Mouse (Mus musculus): Measurements from ENCODE around the gene Uts2r. TPM values are rescaled to one million over a fixed set of nuclear protein-coding genes. Genes with fewer than 3 reads are reported as not detected.

Uts2r gene
- polyA plus RNA-seq, 1 experiment from 2014 or later = 0.76 TPM

GRCm38 (mm10) chr11:121174234-121174633, 14.2 kb downstream of the Uts2r start:
- 42% methylated on average over 3 of the region's 3 CpGs for WGBS
- no peaks in the 10 kb centered on the region for H3K36me3 ChIP-seq (replicated peaks)
- no peak for ATAC-seq (replicated peaks)

GRCm38 (mm10) chr11:121176285-121177270, 16.5 kb downstream of the Uts2r start:
- Histone ChIP-seq H3K36me3 (replicated peaks) (no peaks in the 10 kb centered on the region), H3K9me3 (no peaks in the 10 kb centered on the region), H3K4me1 (0 out of 2 replicates have a peak, but pooled peaks cover 10% of the 10 kb centered on the region), H3K4me3 (no peak overlapping the region), H3K9ac (no peak overlapping the region), H3K27ac (no peak overlapping the region), H3K27me3 (replicated peaks) (no peaks in the 10 kb centered on the region), H3K4me2 (no peak overlapping the region)
- no peak for ATAC-seq (replicated peaks)
- WGBS = 56% methylated on average over 12 of the region's 12 CpGs

More at GRCm38 (mm10) chr11:121174234-121174633, 14.2 kb downstream of the Uts2r start:
- H3K4me1 ChIP-seq = 0 out of 2 replicates have a peak, but pooled peaks cover 10% of the 10 kb centered on the region
- H3K9me3 ChIP-seq = no peaks in the 10 kb centered on the region
- H3K4me2 ChIP-seq = no peak overlapping the region
- H3K27ac ChIP-seq = no peak overlapping the region
- no peak overlapping the region for H3K4me3 ChIP-seq
- no peak overlapping the region for H3K9ac ChIP-seq
- H3K27me3 ChIP-seq (replicated peaks) = no peaks in the 10 kb centered on the region

- no peak overlapping the region for H3K9ac ChIP-seq
- ATAC-seq (replicated peaks) = no peak
- no peak overlapping the region for H3K4me3 ChIP-seq
- H3K4me1 ChIP-seq = no peaks in the 10 kb centered on the region
- H3K9me3 ChIP-seq = no peaks in the 10 kb centered on the region
- H3K27ac ChIP-seq = no peak overlapping the region
- 0 out of 2 replicates have a peak, but pooled peaks cover under 1% of the 10 kb centered on the region for H3K36me3 ChIP-seq (replicated peaks)
- no peaks in the 10 kb centered on the region for H3K27me3 ChIP-seq (replicated peaks)
- WGBS = 88% methylated on average over 3 of the region's 3 CpGs
- no peak overlapping the region for H3K4me2 ChIP-seq
These were observed 29.6 kb downstream of the Uts2r start for GRCm38 (mm10) chr11:121189681-121190080.

- H3K27ac ChIP-seq = no peak overlapping the region
- H3K9me3 ChIP-seq = no peaks in the 10 kb centered on the region
- H3K36me3 ChIP-seq (replicated peaks) = peaks cover 8% of the 10 kb centered on the region; the same call in 1 of the 2 replicates
- H3K27me3 ChIP-seq (replicated peaks) = no peaks in the 10 kb centered on the region
- WGBS = 82% methylated on average over 2 of the region's 2 CpGs
- no peak overlapping the region for H3K4me3 ChIP-seq
- no peak overlapping the region for H3K4me2 ChIP-seq
- H3K4me1 ChIP-seq = no peaks in the 10 kb centered on the region
- no peak overlapping the region for H3K9ac ChIP-seq
- no peak for ATAC-seq (replicated peaks)
These were observed 32.7 kb downstream of the Uts2r start for GRCm38 (mm10) chr11:121192742-121193141.

- Histone ChIP-seq H3K4me2 (no peak overlapping the region), H3K36me3 (replicated peaks) (peaks cover 8% of the 10 kb centered on the region; the same call in 1 of the 2 replicates), H3K27me3 (replicated peaks) (no peaks in the 10 kb centered on the region), H3K4me1 (no peaks in the 10 kb centered on the region), H3K4me3 (no peak overlapping the region), H3K27ac (no peak overlapping the region), H3K9me3 (no peaks in the 10 kb centered on the region), H3K9ac (no peak overlapping the region)
- WGBS = 80% methylated on average over 3 of the region's 3 CpGs
- ATAC-seq (replicated peaks) = no peak
These were observed 33.3 kb downstream of the Uts2r start for GRCm38 (mm10) chr11:121193415-121193814.

- no peak for ATAC-seq (replicated peaks)
- Histone ChIP-seq H3K27ac (no peak overlapping the region), H3K9ac (no peak overlapping the region), H3K27me3 (replicated peaks) (no peaks in the 10 kb centered on the region), H3K9me3 (no peaks in the 10 kb centered on the region), H3K4me3 (no peak overlapping the region), H3K36me3 (replicated peaks) (peaks cover 8% of the 10 kb centered on the region; the same call in 1 of the 2 replicates), H3K4me2 (no peak overlapping the region), H3K4me1 (peaks cover 5% of the 10 kb centered on the region)
- WGBS = 69% methylated on average over 2 of the region's 2 CpGs
These were observed 38.6 kb downstream of the Uts2r start for GRCm38 (mm10) chr11:121198622-121199021.

GRCm38 (mm10) chr11:121199851-121200250, 39.8 kb downstream of the Uts2r start:
- Histone ChIP-seq H3K27ac (no peak overlapping the region), H3K27me3 (replicated peaks) (no peaks in the 10 kb centered on the region), H3K9me3 (no peaks in the 10 kb centered on the region), H3K36me3 (replicated peaks) (peaks cover 6% of the 10 kb centered on the region; the same call in 1 of the 2 replicates), H3K4me3 (no peak overlapping the region), H3K9ac (no peak overlapping the region), H3K4me1 (peaks cover 8% of the 10 kb centered on the region), H3K4me2 (no peak overlapping the region)
- no peak for ATAC-seq (replicated peaks)
- 76% methylated on average over 4 of the region's 4 CpGs for WGBS

GRCm38 (mm10) chr11:121200781-121201180, 40.7 kb downstream of the Uts2r start:
- Histone ChIP-seq H3K27me3 (replicated peaks) (no peaks in the 10 kb centered on the region), H3K4me2 (no peak overlapping the region), H3K4me1 (peaks cover 12% of the 10 kb centered on the region), H3K9ac (no peak overlapping the region), H3K36me3 (replicated peaks) (peaks cover 4% of the 10 kb centered on the region; the same call in 1 of the 2 replicates), H3K9me3 (no peaks in the 10 kb centered on the region), H3K4me3 (no peak overlapping the region), H3K27ac (no peak overlapping the region)
- WGBS = 89% methylated on average over 6 of the region's 6 CpGs
- ATAC-seq (replicated peaks) = no peak

- no peak overlapping the region for H3K4me2 ChIP-seq
- no peaks in the 10 kb centered on the region for H3K27me3 ChIP-seq (replicated peaks)
- H3K36me3 ChIP-seq (replicated peaks) = no peaks in the 10 kb centered on the region
- no peak overlapping the region for H3K9ac ChIP-seq
- H3K4me1 ChIP-seq = peaks cover 12% of the 10 kb centered on the region
- no peak for ATAC-seq (replicated peaks)
- no peak overlapping the region for H3K4me3 ChIP-seq
- WGBS = 63% methylated on average over 11 of the region's 11 CpGs
- no peaks in the 10 kb centered on the region for H3K9me3 ChIP-seq
- H3K27ac ChIP-seq = no peak overlapping the region
These were observed 41.5 kb downstream of the Uts2r start for GRCm38 (mm10) chr11:121201436-121202198.

- H3K9me3 ChIP-seq = no peaks in the 10 kb centered on the region
- peaks cover 12% of the 10 kb centered on the region for H3K4me1 ChIP-seq
- peak overlapping the region; percentile 90 for H3K27ac ChIP-seq
- peak overlapping the region; percentile 59 for H3K4me2 ChIP-seq
- peaks cover 9% of the 10 kb centered on the region; the same call in 1 of the 2 replicates for H3K36me3 ChIP-seq (replicated peaks)
- WGBS = 0% methylated on average over 5 of the region's 5 CpGs
- H3K9ac ChIP-seq = peak overlapping the region; percentile 73
- no peaks in the 10 kb centered on the region for H3K27me3 ChIP-seq (replicated peaks)
- ATAC-seq (replicated peaks) = no peak
- peak overlapping the region; percentile 68 for H3K4me3 ChIP-seq
These were observed 43.7 kb downstream of the Uts2r start for GRCm38 (mm10) chr11:121203859-121204160.

- H3K27me3 ChIP-seq (replicated peaks) = no peaks in the 10 kb centered on the region
- peak; percentile 97 for ATAC-seq (replicated peaks)
- peaks cover 9% of the 10 kb centered on the region; the same call in 1 of the 2 replicates for H3K36me3 ChIP-seq (replicated peaks)
- peak within 1 kb of the TSS; percentile 73 for H3K9ac ChIP-seq
- H3K27ac ChIP-seq = peak within 1 kb of the TSS; percentile 90
- H3K9me3 ChIP-seq = no peaks in the 10 kb centered on the region
- peaks cover 12% of the 10 kb centered on the region for H3K4me1 ChIP-seq
- H3K4me3 ChIP-seq = peak within 1 kb of the TSS; percentile 68
- WGBS = under 1% methylated on average over 70 of the region's 70 CpGs
- H3K4me2 ChIP-seq = peak within 1 kb of the TSS; percentile 59
These were observed 44.3 kb downstream of the Uts2r start, which contains the start of the genes Hexdc and Ogfod3 for GRCm38 (mm10) chr11:121204161-121205006. TSS of gene Hexdc (plus strand) at chr11:121204433. TSS of gene Ogfod3 (minus strand) at chr11:121204711.
